9 mouse cellular contexts compared by ENCODE assay signal in the genomic region with DNA sequence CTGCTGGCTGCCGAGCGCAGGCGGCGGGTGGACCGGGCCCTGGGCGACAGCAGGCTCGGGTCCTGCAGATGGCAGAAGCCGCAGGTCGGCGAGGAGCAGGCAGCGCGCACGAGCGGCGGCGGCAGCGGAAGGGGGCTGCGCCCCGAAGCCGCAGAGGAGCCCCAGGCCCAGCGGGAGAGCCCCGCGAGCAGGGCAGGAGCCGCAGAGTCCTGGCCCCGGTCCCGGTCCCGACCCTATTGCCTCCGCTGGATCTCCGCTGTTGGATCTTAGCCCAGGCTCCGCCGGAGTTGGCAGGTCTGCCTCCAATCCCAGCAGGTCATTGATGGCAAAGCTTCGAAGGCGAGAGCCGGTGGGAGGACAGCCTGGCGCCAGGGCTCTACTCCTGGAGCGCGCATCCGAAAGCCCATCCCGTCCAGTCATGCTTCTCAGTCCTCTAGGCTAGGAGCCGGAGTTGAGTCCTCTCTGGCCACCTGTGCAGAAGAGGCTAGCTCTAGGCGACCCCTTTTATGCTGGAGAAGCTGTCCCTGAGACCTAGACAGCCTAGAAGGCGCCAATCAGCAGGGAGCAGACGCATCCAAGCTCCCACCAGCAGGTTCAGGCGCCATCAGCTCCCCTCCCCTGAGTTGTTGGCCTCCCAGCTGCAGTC. TPM values are rescaled to one million over a fixed set of nuclear protein-coding genes. Genes with fewer than 3 reads are reported as not detected.
A peak's percentile ranks its signal among the peaks of the same experiment; 100 is the strongest.
DNase-seq lines count a peak whose midpoint lies in the region; ATAC-seq lines count a peak whose summit lies in the region.
"Had no signal": no experiment of that assay in that cellular context is flagged by ENCODE, and none has a peak within 500 bp of the region (broad histone marks: within the 10 kb centered on the region; RNA-seq: fewer than 3 reads in every experiment).

No protein-coding gene starts in this region.

- H3K9me3 ChIP-seq in intestine, embryonic 16.5 days (ENCODE audit: control insufficient read depth, low read length): no peaks in the 10 kb centered on the region
- H3K9me3 ChIP-seq in liver, embryonic 12.5 days (replicated peaks): no peaks in the 10 kb centered on the region

- no peaks in the 10 kb centered on the region for H3K36me3 ChIP-seq in intestine, embryonic 16.5 days (ENCODE audit: control insufficient read depth, insufficient read depth, low read length)
- no peaks in the 10 kb centered on the region for H3K36me3 ChIP-seq in liver, embryonic 12.5 days

- peak; percentile 77 to 82 for DNase-seq in right cerebral cortex, postnatal 10 days (ENCODE audit: low spot score in 2 of 2)
- DNase-seq in right cerebral cortex, adult 2 months (ENCODE audit: low spot score in 2 of 2): no peak
- DNase-seq in cerebellum, adult 9-11 months: peak; percentile 82
- DNase-seq in right cerebral cortex, postnatal 4 days: peak; percentile 66

- peaks cover 47% of the 10 kb centered on the region for H3K27me3 ChIP-seq in intestine, embryonic 16.5 days (replicated peaks; ENCODE audit: control insufficient read depth, insufficient read depth, low read length)
- peaks cover 86% of the 10 kb centered on the region for H3K27me3 ChIP-seq in liver, embryonic 12.5 days (replicated peaks)

- H3K9ac ChIP-seq in intestine, embryonic 16.5 days (ENCODE audit: low read depth, low read length): peak overlapping the region; percentile 45; the same call in 1 of the 2 replicates
- no peak overlapping the region for H3K9ac ChIP-seq in liver, embryonic 12.5 days

- 1% methylated on average over 41 of the region's 44 CpGs for WGBS in intestine, embryonic 16.5 days
- 6% methylated on average over 41 of the region's 44 CpGs for WGBS in liver, embryonic 12.5 days (ENCODE audit: insufficient replicate concordance)

- H3K4me2 ChIP-seq in intestine, embryonic 16.5 days (ENCODE audit: low read depth, low read length): peak overlapping the region; percentile 58
- H3K4me2 ChIP-seq in liver, embryonic 12.5 days: peak overlapping the region; percentile 42

- 0 out of 2 replicates have a peak, but pooled peaks cover 9% of the 10 kb centered on the region for H3K4me1 ChIP-seq in intestine, embryonic 16.5 days (ENCODE audit: control insufficient read depth, insufficient read depth, low read length)
- no peaks in the 10 kb centered on the region for H3K4me1 ChIP-seq in liver, embryonic 12.5 days

- ATAC-seq in granulocyte monocyte progenitor cell, adult 5-6 weeks (replicated peaks; ENCODE audit: poor library complexity, severe bottlenecking): peak; percentile 33; the same call in 1 of the 2 replicates
- ATAC-seq in intestine, embryonic 16.5 days: no peak
- 0 out of 2 replicates have a peak, but pooled peaks have one; percentile 21 for ATAC-seq in liver, embryonic 12.5 days

- no peak overlapping the region for H3K27ac ChIP-seq in intestine, embryonic 16.5 days (ENCODE audit: low read length)
- H3K27ac ChIP-seq in liver, embryonic 12.5 days: no peak overlapping the region

- H3K4me3 ChIP-seq in intestine, embryonic 16.5 days (ENCODE audit: low read length): peak overlapping the region; percentile 42
- peak overlapping the region; percentile 2; the same call in 1 of the 2 replicates for H3K4me3 ChIP-seq in liver, embryonic 12.5 days

RNA-seq across cellular contexts. Expression of gene Vsx1, which starts 0.5 kb away (rescaled TPM):
- not detected in 2 replicates for total RNA-seq in granulocyte monocyte progenitor cell, adult 5-6 weeks (2014; fragmentation: Nextera tagmentation)
- total RNA-seq in granulocyte monocyte progenitor cell, adult 5-6 weeks (2017): not detected in 2 replicates
- polyA plus RNA-seq in intestine, embryonic 16.5 days (2015; fragmentation: Nextera tagmentation; extraction: Ambion mirVana): not detected in 2 replicates
- polyA plus RNA-seq in liver, embryonic 12.5 days (2016; fragmentation: Nextera tagmentation; extraction: Ambion mirVana): not detected in 2 replicates
- total RNA-seq: adrenal gland, adult 18-20 months; left cerebral cortex, postnatal 10 days had no signal

RNA-seq across cellular contexts. Expression of gene Acss1, which starts 20.4 kb away (rescaled TPM):
- total RNA-seq in granulocyte monocyte progenitor cell, adult 5-6 weeks (2014; fragmentation: Nextera tagmentation): 13.1 and 14.5 TPM in 2 replicates
- total RNA-seq in granulocyte monocyte progenitor cell, adult 5-6 weeks (2017): 8.1 and 12.2 TPM in 2 replicates
- polyA plus RNA-seq in intestine, embryonic 16.5 days (2015; fragmentation: Nextera tagmentation; extraction: Ambion mirVana): 35.3 and 37.7 TPM in 2 replicates
- 47.4 and 53.8 TPM in 2 replicates for polyA plus RNA-seq in liver, embryonic 12.5 days (2016; fragmentation: Nextera tagmentation; extraction: Ambion mirVana)

Comparison
In these comparisons a context has a peak if more than half of its experiments do, and no peak if none do; other contexts are left out.
1. DNase-seq: peak in right cerebral cortex, postnatal 10 days (2 of 2), cerebellum, adult 9-11 months (single experiment) and right cerebral cortex, postnatal 4 days (single experiment); none in right cerebral cortex, adult 2 months (0 of 2).